Mouse (Mus musculus) kidney, embryonic 16.5 days (tissue): ENCODE measurements around the gene Phf5a. TPM values are rescaled to one million over a fixed set of nuclear protein-coding genes. Genes with fewer than 3 reads are reported as not detected.
A peak's percentile ranks its signal among the peaks of the same experiment; 100 is the strongest.

Experiments used
- ATAC-seq: fragments of 200-750 bp; cut with Nextera tagmentation; 2 replicates; pipeline ENCODE4 v1.8.0; 2017; ENCODE audit warnings: moderate TSS enrichment; ENCODE audit not compliant: low FRiP score, low TSS enrichment
- H3K27ac ChIP-seq: fragments of 300-500 bp; sonication (generic); 2 replicates; pipeline ENCODE4 v1.5.1; 2014; ENCODE audit warnings: low read length
- H3K27me3 ChIP-seq: fragments of 300-500 bp; sonication (generic); 2 replicates; pipeline ENCODE4 v1.6.1; 2014; ENCODE audit warnings: low read length, control low read depth, mixed read lengths; ENCODE audit not compliant: insufficient read depth
- H3K36me3 ChIP-seq: fragments of 300-500 bp; sonication (generic); 2 replicates; pipeline ENCODE4 v1.6.1; 2014; ENCODE audit warnings: low read length, control low read depth, mixed read lengths; ENCODE audit not compliant: insufficient read depth
- H3K4me1 ChIP-seq: fragments of 300-500 bp; sonication (generic); 2 replicates; pipeline ENCODE4 v1.6.1; 2014; ENCODE audit warnings: low read length, control low read depth, mixed read lengths; ENCODE audit not compliant: insufficient read depth
- H3K4me2 ChIP-seq: fragments of 300-500 bp; sonication (generic); replicated peaks from 2 replicates; pipeline ENCODE4 v1.6.1; 2014; ENCODE audit warnings: low read depth, low read length
- H3K4me3 ChIP-seq: fragments of 300-500 bp; sonication (generic); 2 replicates; pipeline ENCODE4 v1.5.1; 2014; ENCODE audit warnings: mild to moderate bottlenecking, low read length
- H3K9ac ChIP-seq: fragments of 300-500 bp; sonication (generic); replicated peaks from 2 replicates; pipeline ENCODE4 v1.6.1; 2014; ENCODE audit warnings: low read length
- H3K9me3 ChIP-seq: fragments of 300-500 bp; sonication (generic); 2 replicates; pipeline ENCODE4 v1.6.1; 2016; ENCODE audit warnings: low read length, control low read depth
- WGBS: fragments of 180-500 bp; shearing (Covaris S2); extraction: QIAGEN DNeasy Blood & Tissue Kit; methylation state at CpG from one replicate; pipeline ENCODE4 v1.1.7; 2014; 5-methylcytosine and 5-hydroxymethylcytosine counted together
- polyA plus RNA-seq: library from polyadenylated mRNA; unstranded; fragments of >200 nt; fragmentation: Nextera tagmentation; extraction: Ambion mirVana; gene quantifications from 2 replicates; pipeline ENCODE4 v1.2.1, GENCODE M21; 2015

The Phf5a gene
- polyA plus RNA-seq, 1 experiment from 2014 or later: 172 TPM

DNA sequence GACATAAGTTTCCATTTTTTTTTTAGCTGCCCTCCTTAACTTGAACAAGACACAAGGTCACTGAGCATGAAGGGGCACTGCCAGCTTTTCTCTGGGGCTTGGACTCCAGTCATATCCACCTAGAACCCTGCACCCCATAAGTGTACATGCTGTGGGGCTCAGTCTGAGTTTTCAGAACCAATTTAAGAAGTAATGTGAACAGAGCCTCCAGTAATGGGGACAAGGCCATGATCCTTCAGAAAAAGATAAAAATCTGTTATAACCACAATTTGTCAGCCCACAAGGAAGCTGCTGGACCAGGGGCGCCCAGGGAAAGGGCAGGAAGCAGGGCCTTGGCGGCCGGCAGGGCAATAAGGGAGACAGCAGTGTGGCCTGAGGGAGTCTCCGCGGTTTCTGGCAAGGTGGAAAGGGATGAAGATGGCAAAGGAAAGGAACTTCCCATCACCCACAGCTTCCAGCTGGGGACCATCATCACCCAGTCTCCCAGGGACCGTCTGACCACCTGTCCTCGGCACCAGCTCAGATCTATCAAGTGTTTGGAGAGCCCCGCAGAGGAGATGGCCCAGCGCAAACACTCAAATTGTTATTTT is 19.2 kb downstream of the Phf5a start:
- Histone ChIP-seq H3K4me1 (peaks cover 12% of the 10 kb centered on the region), H3K27ac (no peak overlapping the region), H3K4me3 (no peak overlapping the region), H3K36me3 (peaks cover 49% of the 10 kb centered on the region), H3K27me3 (no peaks in the 10 kb centered on the region), H3K4me2 (no peak overlapping the region), H3K9ac (no peak overlapping the region), H3K9me3 (no peaks in the 10 kb centered on the region)
- WGBS: 87% methylated on average over 9 of the region's 9 CpGs
- no peak for ATAC-seq

DNA sequence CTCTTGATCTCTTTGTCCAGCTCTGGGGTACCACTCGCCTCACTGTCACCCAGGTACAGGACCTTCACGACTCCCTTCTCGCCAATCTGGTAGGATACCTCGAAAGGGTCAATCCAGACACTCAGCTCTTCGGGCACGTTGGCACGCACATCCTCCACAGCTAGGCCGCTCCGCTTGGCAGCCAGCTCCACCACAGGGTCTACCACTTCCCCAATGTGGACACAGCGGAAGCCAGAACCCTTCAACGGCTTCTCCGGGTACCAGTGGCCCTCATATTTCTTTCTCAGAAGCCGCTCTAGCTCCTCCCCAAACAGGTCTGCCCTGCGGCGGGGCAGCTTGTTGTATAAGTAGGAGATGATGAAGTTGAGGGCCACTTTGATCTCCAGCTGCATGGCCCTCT is 20.3 kb downstream of the Phf5a start:
- 96% methylated on average over 15 of the region's 15 CpGs for WGBS
- no peak overlapping the region for H3K9ac ChIP-seq
- H3K27me3 ChIP-seq: no peaks in the 10 kb centered on the region
- peaks cover 10% of the 10 kb centered on the region for H3K4me1 ChIP-seq
- H3K4me2 ChIP-seq: no peak overlapping the region
- H3K36me3 ChIP-seq: peaks cover 49% of the 10 kb centered on the region
- no peak for ATAC-seq
- H3K27ac ChIP-seq: no peak overlapping the region
- H3K9me3 ChIP-seq: no peaks in the 10 kb centered on the region
- H3K4me3 ChIP-seq: no peak overlapping the region

DNA sequence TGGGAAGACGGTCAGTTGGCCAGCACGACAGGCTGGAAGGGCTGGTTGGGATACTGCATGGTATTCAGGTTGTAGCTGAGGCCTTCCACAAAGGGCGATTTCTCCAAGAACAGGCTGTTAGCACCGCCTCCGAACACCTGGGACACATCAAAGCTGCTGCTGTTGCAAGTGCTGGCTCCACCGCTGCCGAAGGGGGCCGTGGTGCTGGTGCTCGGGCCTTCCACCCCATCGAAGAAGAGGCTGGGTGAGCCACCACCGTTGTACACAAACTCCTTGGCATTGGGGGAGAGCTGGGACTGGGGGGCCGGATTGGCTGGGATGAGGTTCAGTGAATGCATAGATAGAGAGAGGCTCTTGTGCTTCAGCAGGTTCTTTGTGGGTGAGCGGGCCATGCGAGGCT is 21.0 kb downstream of the Phf5a start:
- no peak overlapping the region for H3K27ac ChIP-seq
- H3K9me3 ChIP-seq: no peaks in the 10 kb centered on the region
- ATAC-seq: no peak
- H3K4me3 ChIP-seq: no peak overlapping the region
- no peak overlapping the region for H3K4me2 ChIP-seq
- WGBS: 79% methylated on average over 14 of the region's 14 CpGs
- H3K36me3 ChIP-seq: peaks cover 49% of the 10 kb centered on the region
- H3K27me3 ChIP-seq: no peaks in the 10 kb centered on the region
- H3K9ac ChIP-seq: no peak overlapping the region
- H3K4me1 ChIP-seq: peaks cover 12% of the 10 kb centered on the region

DNA sequence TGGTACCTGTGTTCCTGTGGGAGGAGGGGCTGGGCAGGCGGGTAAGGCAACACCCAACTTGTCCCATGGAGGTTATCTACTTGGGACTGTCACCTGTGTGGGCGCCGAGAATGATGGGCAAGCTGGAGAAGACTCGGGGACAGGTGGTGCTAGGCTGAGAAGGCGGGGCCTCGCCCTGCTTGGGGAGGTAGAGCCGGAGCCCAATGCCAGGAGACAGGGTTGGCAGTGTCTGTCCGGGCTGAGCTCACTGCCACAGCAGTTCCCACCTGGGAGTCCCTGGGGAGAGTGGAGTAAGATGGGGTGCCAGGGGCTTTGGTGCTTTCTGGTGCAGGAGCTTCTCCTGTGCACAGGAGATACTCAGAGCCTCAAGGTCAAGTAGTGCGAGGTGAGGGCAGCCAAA is 22.6 kb downstream of the Phf5a start:
- H3K4me3 ChIP-seq: no peak overlapping the region
- no peak overlapping the region for H3K27ac ChIP-seq
- no peak for ATAC-seq
- no peak overlapping the region for H3K9ac ChIP-seq
- peaks cover 43% of the 10 kb centered on the region for H3K36me3 ChIP-seq
- no peak overlapping the region for H3K4me2 ChIP-seq
- 86% methylated on average over 9 of the region's 9 CpGs for WGBS
- peaks cover 11% of the 10 kb centered on the region; the same call in 1 of the 2 replicates for H3K4me1 ChIP-seq
- no peaks in the 10 kb centered on the region for H3K9me3 ChIP-seq
- no peaks in the 10 kb centered on the region for H3K27me3 ChIP-seq

DNA sequence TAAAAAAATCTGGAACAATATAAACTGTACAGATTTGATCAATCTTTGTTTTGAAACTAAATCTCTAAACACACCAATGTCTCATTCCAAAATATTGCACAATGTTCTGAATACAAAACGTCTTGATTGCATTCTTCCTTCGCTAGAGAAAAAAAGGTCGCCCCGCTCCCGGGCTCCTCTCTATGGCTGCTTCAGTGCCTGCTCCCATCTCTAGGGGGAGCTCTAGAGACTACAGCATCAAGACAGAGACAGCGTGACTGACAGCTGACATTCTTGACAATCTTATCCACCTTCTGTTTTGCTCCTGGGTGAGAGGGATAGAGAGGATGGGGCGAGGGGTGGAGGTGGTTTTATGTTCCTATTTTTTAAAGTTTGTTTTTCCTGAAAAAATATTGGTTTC is 23.4 kb downstream of the Phf5a start:
- 49% methylated on average over 7 of the region's 7 CpGs for WGBS
- peaks cover 41% of the 10 kb centered on the region for H3K36me3 ChIP-seq
- H3K9me3 ChIP-seq: no peaks in the 10 kb centered on the region
- H3K4me3 ChIP-seq: no peak overlapping the region
- H3K27me3 ChIP-seq: no peaks in the 10 kb centered on the region
- H3K4me2 ChIP-seq: no peak overlapping the region
- ATAC-seq: no peak
- no peak overlapping the region for H3K9ac ChIP-seq
- H3K4me1 ChIP-seq: peaks cover 11% of the 10 kb centered on the region; the same call in 1 of the 2 replicates
- H3K27ac ChIP-seq: no peak overlapping the region

DNA sequence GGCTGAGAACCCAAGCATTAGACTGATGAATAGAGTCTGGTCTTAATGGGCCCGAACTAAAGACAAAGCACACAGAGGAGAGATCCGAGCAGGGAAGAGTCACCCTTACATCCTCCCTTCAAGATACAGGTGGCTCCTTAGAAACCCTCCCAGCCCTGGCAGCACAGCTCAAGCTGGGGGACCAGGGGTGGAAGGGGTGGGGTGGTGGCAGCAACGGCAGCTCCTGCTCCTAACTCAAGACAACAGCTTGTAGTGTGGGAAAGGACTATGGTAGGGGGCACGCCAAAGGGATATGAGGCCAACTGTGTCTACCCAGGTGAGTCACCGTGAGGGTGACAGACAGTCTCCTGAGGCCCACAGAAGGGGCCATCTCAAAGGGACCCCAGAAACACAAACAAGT is 23.9 kb downstream of the Phf5a start:
- H3K4me1 ChIP-seq: peaks cover 11% of the 10 kb centered on the region; the same call in 1 of the 2 replicates
- H3K9me3 ChIP-seq: no peaks in the 10 kb centered on the region
- 86% methylated on average over 5 of the region's 5 CpGs for WGBS
- H3K9ac ChIP-seq: no peak overlapping the region
- no peak overlapping the region for H3K27ac ChIP-seq
- no peak overlapping the region for H3K4me2 ChIP-seq
- ATAC-seq: no peak
- H3K36me3 ChIP-seq: peaks cover 40% of the 10 kb centered on the region
- no peak overlapping the region for H3K4me3 ChIP-seq
- H3K27me3 ChIP-seq: no peaks in the 10 kb centered on the region

DNA sequence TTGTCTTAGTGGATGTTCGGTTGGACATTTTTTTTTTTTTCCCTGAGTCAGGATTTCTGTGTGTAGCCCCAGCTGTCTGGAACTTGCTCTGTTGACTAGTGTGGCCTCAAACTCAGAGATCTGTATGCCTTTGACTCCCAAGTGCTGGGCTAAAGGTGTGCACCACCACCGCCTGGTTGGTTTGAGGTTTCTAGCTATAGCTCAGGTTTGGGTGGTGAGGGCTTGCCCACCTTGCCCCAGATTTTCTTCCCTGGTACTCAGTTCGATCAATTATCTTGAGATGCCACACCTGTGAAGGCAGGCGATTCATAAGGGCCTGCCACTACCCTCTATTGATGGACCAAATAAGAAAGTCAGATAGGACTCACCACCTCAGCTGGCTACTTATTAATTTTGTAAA is 24.6 kb downstream of the Phf5a start:
- Histone ChIP-seq H3K9ac (no peak overlapping the region), H3K27me3 (no peaks in the 10 kb centered on the region), H3K4me2 (no peak overlapping the region), H3K4me3 (no peak overlapping the region), H3K9me3 (no peaks in the 10 kb centered on the region), H3K36me3 (peaks cover 33% of the 10 kb centered on the region), H3K27ac (no peak overlapping the region), H3K4me1 (peaks cover 11% of the 10 kb centered on the region; the same call in 1 of the 2 replicates)
- ATAC-seq: no peak
- WGBS: 83% methylated on average over 4 of the region's 4 CpGs

DNA sequence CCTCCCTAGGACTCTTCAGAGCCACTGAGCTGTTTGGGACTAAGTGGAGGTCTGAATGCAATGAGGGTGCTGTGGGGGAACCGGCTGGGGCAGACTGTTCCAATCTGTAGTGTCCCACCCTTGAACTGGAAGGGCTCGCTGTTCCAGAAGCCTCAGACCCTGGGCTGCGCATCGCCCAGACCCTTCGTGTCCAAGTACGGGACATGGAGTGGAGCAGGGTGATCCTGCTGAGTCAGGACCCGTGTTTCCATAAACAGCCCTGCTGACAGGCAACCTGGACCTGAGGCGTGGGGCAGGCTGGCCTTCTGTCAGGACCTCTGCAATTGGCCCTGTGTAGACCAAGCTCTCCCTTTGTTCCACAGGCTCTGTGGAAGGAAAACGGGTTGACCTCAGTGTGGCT is 25.0 kb downstream of the Phf5a start:
- no peak for ATAC-seq
- Histone ChIP-seq H3K4me1 (peaks cover 11% of the 10 kb centered on the region; the same call in 1 of the 2 replicates), H3K27me3 (no peaks in the 10 kb centered on the region), H3K36me3 (peaks cover 29% of the 10 kb centered on the region), H3K9me3 (no peaks in the 10 kb centered on the region), H3K4me2 (no peak overlapping the region), H3K9ac (no peak overlapping the region), H3K4me3 (no peak overlapping the region), H3K27ac (no peak overlapping the region)
- 90% methylated on average over 9 of the region's 9 CpGs for WGBS

DNA sequence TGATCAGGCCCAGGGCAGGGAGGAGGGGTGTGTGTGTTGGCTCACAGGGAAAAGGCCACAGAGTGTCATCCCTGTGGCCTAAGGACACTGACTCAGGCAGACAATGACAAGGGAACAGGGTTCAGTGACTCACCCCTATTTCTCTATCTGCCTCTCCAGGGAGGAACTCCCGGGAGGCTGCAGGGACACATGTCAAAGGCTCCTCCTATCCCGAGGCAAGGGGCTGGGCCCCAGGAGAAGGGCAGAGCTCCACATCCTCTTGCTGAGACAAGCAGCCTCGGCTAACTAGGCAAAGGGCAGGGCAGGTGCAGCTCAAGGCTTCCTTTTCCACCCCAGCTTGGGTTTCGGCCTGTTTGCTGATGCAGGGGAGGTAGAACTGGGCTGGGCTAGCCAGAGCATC is 26.0 kb downstream of the Phf5a start:
- Histone ChIP-seq H3K27ac (peak overlapping the region; percentile 54), H3K4me3 (no peak overlapping the region), H3K36me3 (peaks cover 19% of the 10 kb centered on the region), H3K9ac (no peak overlapping the region; the same call in 1 of the 2 replicates), H3K4me2 (no peak overlapping the region), H3K9me3 (no peaks in the 10 kb centered on the region), H3K27me3 (no peaks in the 10 kb centered on the region), H3K4me1 (peaks cover 11% of the 10 kb centered on the region; the same call in 1 of the 2 replicates)
- 15% methylated on average over 4 of the region's 4 CpGs for WGBS
- ATAC-seq: peak; percentile 55; the same call in 1 of the 2 replicates

DNA sequence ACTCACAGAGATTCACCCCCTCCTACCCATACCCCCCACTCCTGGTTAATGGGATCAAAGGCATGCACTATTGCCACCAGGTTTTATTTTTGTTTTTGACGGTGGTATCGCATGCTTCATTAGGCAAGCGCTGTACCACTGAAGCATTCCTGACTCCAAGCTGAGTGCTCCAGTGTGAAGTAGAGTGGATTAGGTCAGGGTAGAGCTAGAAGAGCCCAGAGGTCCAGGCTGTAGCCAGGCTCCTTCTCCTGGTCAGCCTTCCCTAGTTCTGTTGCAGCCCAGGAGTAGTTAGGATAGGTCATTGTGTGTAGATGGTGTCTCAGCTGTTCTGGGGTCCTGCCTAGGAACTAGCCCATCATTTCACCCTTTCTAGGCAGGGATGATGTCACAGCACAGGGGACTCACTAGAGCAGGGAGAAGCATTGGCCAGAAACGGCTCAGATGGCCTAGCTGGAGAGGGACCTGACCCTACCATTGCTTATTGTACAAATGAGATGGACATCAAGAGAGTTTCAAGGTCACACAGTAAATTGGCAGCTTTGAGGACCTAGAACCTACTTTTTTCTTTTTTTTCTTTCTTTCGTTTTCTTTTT is 26.6 kb downstream of the Phf5a start:
- Histone ChIP-seq H3K36me3 (peaks cover 13% of the 10 kb centered on the region), H3K27me3 (no peaks in the 10 kb centered on the region), H3K9me3 (no peaks in the 10 kb centered on the region), H3K9ac (no peak overlapping the region), H3K4me2 (no peak overlapping the region), H3K4me1 (peaks cover 11% of the 10 kb centered on the region; the same call in 1 of the 2 replicates), H3K4me3 (no peak overlapping the region), H3K27ac (peak overlapping the region; percentile 36; the same call in 1 of the 2 replicates)
- WGBS: 52% methylated on average over 5 of the region's 5 CpGs
- peak; percentile 60 for ATAC-seq
